Mouse (Mus musculus) intestine, postnatal 0 days (tissue): ENCODE measurements at regions not wholly inside any gene's neighbourhood (a gene's known extent, or its start where the extent isn't known, plus 50 kb on each side); places are given as distances from the start of the nearest gene placed in this dataset.

Experiments
- ATAC-seq: fragments of 200-750 bp; cut with Nextera tagmentation; 2 replicates; pipeline ENCODE4 v1.8.0; 2017; ENCODE audit warnings: mild to moderate bottlenecking, moderate TSS enrichment, moderate library complexity
- H3K27ac ChIP-seq: fragments of 300-500 bp; sonication (generic); 2 replicates; pipeline ENCODE4 v1.5.1; 2014; ENCODE audit warnings: mild to moderate bottlenecking, low read depth, low read length, moderate library complexity
- H3K27me3 ChIP-seq: fragments of 300-500 bp; sonication (generic); replicated peaks from 2 replicates; pipeline ENCODE4 v1.6.1; 2014; ENCODE audit warnings: low read length, mixed read lengths; ENCODE audit not compliant: control insufficient read depth, insufficient read depth
- H3K36me3 ChIP-seq: fragments of 300-500 bp; sonication (generic); 2 replicates; pipeline ENCODE4 v1.6.1; 2014; ENCODE audit warnings: mild to moderate bottlenecking, moderate library complexity; ENCODE audit not compliant: control insufficient read depth, insufficient read depth
- H3K4me1 ChIP-seq: fragments of 300-500 bp; sonication (generic); replicated peaks from 2 replicates; pipeline ENCODE4 v1.6.1; 2014; ENCODE audit warnings: antibody characterized with exemption, low read length, mixed read lengths; ENCODE audit not compliant: control insufficient read depth, insufficient read depth
- H3K4me2 ChIP-seq: fragments of 300-500 bp; sonication (generic); replicated peaks from 2 replicates; pipeline ENCODE4 v1.6.1; 2014; ENCODE audit warnings: low read depth, mild to moderate bottlenecking, moderate library complexity
- H3K4me3 ChIP-seq: fragments of 300-500 bp; sonication (generic); 2 replicates; pipeline ENCODE4 v1.5.1; 2014; ENCODE audit warnings: low read depth, low read length
- H3K9ac ChIP-seq: fragments of 300-500 bp; sonication (generic); 2 replicates; pipeline ENCODE4 v1.6.1; 2014; ENCODE audit warnings: mild to moderate bottlenecking, low read depth, low read length
- H3K9me3 ChIP-seq: fragments of 300-500 bp; sonication (generic); 2 replicates; pipeline ENCODE4 v1.6.1; 2016; ENCODE audit warnings: mixed run types; ENCODE audit not compliant: control insufficient read depth
- CTCF ChIP-seq: sonication (generic); IDR thresholded peaks from 2 replicates; pipeline ENCODE4 v1.5.1; 2016; ENCODE audit warnings: low read depth, mild to moderate bottlenecking, control low read depth, antibody characterized with exemption, moderate library complexity
- WGBS: fragments of 180-500 bp; shearing (Covaris S2); extraction: QIAGEN DNeasy Blood & Tissue Kit; methylation state at CpG from one replicate; pipeline ENCODE4 v1.1.7; 2014; 5-methylcytosine and 5-hydroxymethylcytosine counted together

DNA sequence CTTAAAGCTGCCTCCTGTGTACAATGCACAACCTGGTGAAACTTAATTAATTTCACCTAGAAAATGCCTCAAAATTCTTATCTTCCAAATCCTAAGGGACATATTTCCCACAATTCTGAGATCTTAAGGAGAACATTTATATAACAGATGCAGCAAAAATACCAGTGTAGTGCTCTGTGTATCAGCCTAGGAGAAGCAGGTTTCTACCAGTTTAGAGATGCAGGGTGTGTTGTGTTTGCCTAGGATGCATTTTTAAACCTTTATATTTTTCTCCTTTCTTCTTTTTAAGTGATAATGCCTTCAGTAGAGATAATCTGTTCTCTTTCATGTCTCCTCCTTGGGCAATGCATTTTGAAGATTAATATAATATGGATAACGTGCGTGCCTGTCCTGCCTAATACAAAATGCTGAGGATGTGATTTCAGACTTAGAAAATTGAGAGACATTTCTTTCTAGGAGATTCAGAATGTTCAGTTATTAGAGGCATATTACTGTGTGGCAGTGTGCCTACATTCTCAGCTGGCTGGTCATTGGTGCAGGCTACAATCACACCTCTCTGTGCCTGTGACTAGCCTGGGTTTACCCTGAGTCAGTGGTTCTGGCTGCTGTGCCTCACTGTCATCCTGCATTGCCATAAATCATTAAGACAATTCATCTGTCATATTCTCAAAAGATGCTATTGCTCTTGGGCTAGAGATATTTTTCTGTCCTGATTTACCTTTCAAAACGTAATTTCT is 1268.1 kb downstream of the Hace1 start:
- 67% methylated on average over 3 of the region's 3 CpGs for WGBS
- H3K27me3 ChIP-seq: no peaks in the 10 kb centered on the region
- ATAC-seq: no peak
- H3K27ac ChIP-seq: no peak overlapping the region
- H3K4me1 ChIP-seq: no peaks in the 10 kb centered on the region
- H3K4me2 ChIP-seq: no peak overlapping the region
- H3K9ac ChIP-seq: no peak overlapping the region
- H3K9me3 ChIP-seq: no peaks in the 10 kb centered on the region
- H3K36me3 ChIP-seq: no peaks in the 10 kb centered on the region
- no peak overlapping the region for H3K4me3 ChIP-seq
- no peak for TF ChIP-seq CTCF
